Mouse (Mus musculus) intestine, postnatal 0 days (tissue): ENCODE data around the gene Zfp874a. TPM values are rescaled to one million over a fixed set of nuclear protein-coding genes. Genes with fewer than 3 reads are reported as not detected.

Experiments
- ATAC-seq: fragments of 200-750 bp; cut with Nextera tagmentation; 2 replicates; pipeline ENCODE4 v1.8.0; 2017; ENCODE audit warnings: mild to moderate bottlenecking, moderate TSS enrichment, moderate library complexity
- H3K27ac ChIP-seq: fragments of 300-500 bp; sonication (generic); 2 replicates; pipeline ENCODE4 v1.5.1; 2014; ENCODE audit warnings: mild to moderate bottlenecking, low read depth, low read length, moderate library complexity
- H3K27me3 ChIP-seq: fragments of 300-500 bp; sonication (generic); replicated peaks from 2 replicates; pipeline ENCODE4 v1.6.1; 2014; ENCODE audit warnings: low read length, mixed read lengths; ENCODE audit not compliant: control insufficient read depth, insufficient read depth
- H3K36me3 ChIP-seq: fragments of 300-500 bp; sonication (generic); 2 replicates; pipeline ENCODE4 v1.6.1; 2014; ENCODE audit warnings: mild to moderate bottlenecking, moderate library complexity; ENCODE audit not compliant: control insufficient read depth, insufficient read depth
- H3K4me1 ChIP-seq: fragments of 300-500 bp; sonication (generic); replicated peaks from 2 replicates; pipeline ENCODE4 v1.6.1; 2014; ENCODE audit warnings: antibody characterized with exemption, low read length, mixed read lengths; ENCODE audit not compliant: control insufficient read depth, insufficient read depth
- H3K4me2 ChIP-seq: fragments of 300-500 bp; sonication (generic); replicated peaks from 2 replicates; pipeline ENCODE4 v1.6.1; 2014; ENCODE audit warnings: low read depth, mild to moderate bottlenecking, moderate library complexity
- H3K4me3 ChIP-seq: fragments of 300-500 bp; sonication (generic); 2 replicates; pipeline ENCODE4 v1.5.1; 2014; ENCODE audit warnings: low read depth, low read length
- H3K9ac ChIP-seq: fragments of 300-500 bp; sonication (generic); 2 replicates; pipeline ENCODE4 v1.6.1; 2014; ENCODE audit warnings: mild to moderate bottlenecking, low read depth, low read length
- H3K9me3 ChIP-seq: fragments of 300-500 bp; sonication (generic); 2 replicates; pipeline ENCODE4 v1.6.1; 2016; ENCODE audit warnings: mixed run types; ENCODE audit not compliant: control insufficient read depth
- CTCF ChIP-seq: sonication (generic); IDR thresholded peaks from 2 replicates; pipeline ENCODE4 v1.5.1; 2016; ENCODE audit warnings: low read depth, mild to moderate bottlenecking, control low read depth, antibody characterized with exemption, moderate library complexity
- WGBS: fragments of 180-500 bp; shearing (Covaris S2); extraction: QIAGEN DNeasy Blood & Tissue Kit; methylation state at CpG from one replicate; pipeline ENCODE4 v1.1.7; 2014; 5-methylcytosine and 5-hydroxymethylcytosine counted together
- polyA plus RNA-seq: library from polyadenylated mRNA; unstranded; fragments of >200 nt; fragmentation: Nextera tagmentation; extraction: Ambion mirVana; gene quantifications from 2 replicates; pipeline ENCODE4 v1.2.1, GENCODE M21; 2015

Zfp874a gene
- polyA plus RNA-seq = 3.0 and 3.2 TPM in 2 replicates

DNA sequence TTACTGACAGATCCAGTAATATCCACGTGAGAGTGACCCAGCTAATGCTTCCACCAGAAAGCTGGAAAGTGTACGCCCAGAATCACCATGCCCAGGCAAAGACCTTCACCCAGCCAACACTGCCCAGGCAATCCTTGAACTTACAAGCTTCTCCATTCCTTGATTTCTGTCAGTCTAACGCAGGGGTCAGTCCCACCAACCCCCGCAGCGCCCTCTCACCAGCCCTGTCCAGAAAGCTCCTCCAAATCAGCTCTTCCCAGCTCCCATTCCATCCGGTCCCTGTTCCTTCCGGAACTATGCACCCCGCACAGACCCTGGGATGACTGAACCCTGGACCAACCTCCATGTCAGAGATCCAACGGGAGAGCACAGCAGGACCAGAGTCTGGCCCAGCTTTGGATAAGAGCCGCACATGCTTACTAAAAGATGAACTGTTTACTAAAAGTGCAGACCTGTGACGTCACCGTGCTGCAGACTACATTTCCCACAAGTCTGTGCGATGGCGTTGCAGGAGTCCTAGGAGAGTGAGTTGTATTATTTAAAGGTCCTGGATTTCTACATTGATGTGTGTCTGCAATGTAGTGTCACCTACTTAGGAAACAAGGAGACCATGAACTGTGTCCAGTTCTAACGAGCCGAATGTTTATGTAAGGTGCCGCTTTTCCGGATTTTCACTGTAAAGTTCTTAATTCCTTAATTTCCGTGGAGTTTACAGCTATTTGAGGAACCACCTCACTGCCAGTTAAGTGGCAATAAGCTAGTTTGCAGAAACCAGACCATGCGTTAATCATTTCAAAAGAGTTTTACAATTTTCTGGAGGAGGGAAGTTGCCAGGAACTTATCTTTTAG, at the start of gene Zfp874a:
Gene Zfp874a, minus strand, starts transcription at position 453 of the 849 bp plus-strand sequence.
- Histone ChIP-seq H3K36me3 (peaks cover 3% of the 10 kb centered on the region; the same call in 1 of the 2 replicates), H3K4me1 (no peaks in the 10 kb centered on the region), H3K27ac (no peak within 1 kb of the TSS; the same call in 1 of the 2 replicates), H3K4me2 (peak within 1 kb of the TSS; percentile 75), H3K9ac (peak within 1 kb of the TSS; percentile 67), H3K4me3 (peak within 1 kb of the TSS; percentile 63), H3K27me3 (no peaks in the 10 kb centered on the region), H3K9me3 (no peaks in the 10 kb centered on the region)
- under 1% methylated on average over 20 of the region's 20 CpGs for WGBS
- peak; percentile 96 for ATAC-seq
- no peak for TF ChIP-seq CTCF

DNA sequence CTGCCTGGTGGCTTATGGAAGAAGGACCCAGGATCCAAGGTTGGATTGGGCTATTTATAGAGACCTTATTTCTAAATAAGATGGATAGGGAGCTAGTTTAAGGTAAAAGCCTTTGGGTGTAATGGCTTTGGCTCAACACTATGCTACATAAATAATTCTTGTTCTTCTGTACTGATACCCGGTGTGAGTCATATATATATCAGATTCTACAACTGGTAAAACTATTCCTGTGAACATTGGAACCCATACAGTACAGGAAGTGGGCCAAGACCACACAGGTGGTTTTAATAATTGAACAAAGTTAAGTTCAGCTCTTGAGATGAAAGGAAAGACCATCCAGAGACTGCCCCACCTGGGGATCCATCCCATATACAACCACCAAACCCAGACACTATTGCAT, 49.5 kb upstream of the Zfp874a start:
- Histone ChIP-seq H3K9me3 (no peaks in the 10 kb centered on the region), H3K4me1 (no peaks in the 10 kb centered on the region), H3K9ac (no peak overlapping the region), H3K27me3 (no peaks in the 10 kb centered on the region), H3K4me3 (no peak overlapping the region), H3K36me3 (no peaks in the 10 kb centered on the region), H3K27ac (no peak overlapping the region), H3K4me2 (no peak overlapping the region; the same call in 1 of the 2 replicates)
- TF ChIP-seq CTCF = no peak
- WGBS = 80% methylated on average over 1 of the region's 1 CpGs
- ATAC-seq = no peak

DNA sequence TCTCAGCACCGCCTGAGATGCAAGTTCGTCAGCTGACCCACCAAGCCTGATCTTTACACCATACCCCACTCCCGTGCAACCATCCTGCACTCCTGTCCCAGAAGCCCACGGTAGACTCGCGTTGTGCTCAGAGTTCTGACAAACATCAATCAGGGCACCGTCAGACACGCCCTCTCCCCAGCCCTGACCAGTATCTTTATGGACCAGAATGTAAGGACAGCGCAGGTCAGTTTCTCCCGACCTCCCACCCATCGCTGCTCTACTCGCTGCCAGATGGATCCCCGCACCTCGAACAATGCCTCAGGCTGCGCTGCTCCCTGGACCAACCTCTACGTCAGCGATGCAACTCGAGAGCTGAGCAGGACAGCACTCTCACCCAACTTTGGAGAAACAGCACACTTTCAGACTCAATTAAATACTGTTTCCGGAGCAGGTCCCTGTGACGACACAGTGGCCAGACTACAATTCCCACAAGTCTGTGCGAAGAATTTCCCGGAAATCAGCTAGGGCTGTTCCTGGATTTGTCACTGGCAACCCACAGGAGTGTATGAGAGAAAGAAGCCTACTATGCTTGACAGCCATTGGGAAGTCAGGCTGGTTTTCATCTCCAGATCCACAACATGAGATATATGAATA, 48.8 kb upstream of the Zfp874a start, which contains the start of gene Zfp58:
Gene Zfp58, minus strand, starts transcription at position 472 of the 636 bp plus-strand sequence.
- H3K9ac ChIP-seq = peak within 1 kb of the TSS; percentile 41
- no peak within 1 kb of the TSS for H3K27ac ChIP-seq
- H3K27me3 ChIP-seq = no peaks in the 10 kb centered on the region
- no peak for TF ChIP-seq CTCF
- peak; percentile 95 for ATAC-seq
- 1% methylated on average over 22 of the region's 22 CpGs for WGBS
- no peaks in the 10 kb centered on the region for H3K4me1 ChIP-seq
- H3K36me3 ChIP-seq = no peaks in the 10 kb centered on the region
- peak within 1 kb of the TSS; percentile 72 for H3K4me2 ChIP-seq
- H3K4me3 ChIP-seq = peak within 1 kb of the TSS; percentile 59
- no peaks in the 10 kb centered on the region for H3K9me3 ChIP-seq

DNA sequence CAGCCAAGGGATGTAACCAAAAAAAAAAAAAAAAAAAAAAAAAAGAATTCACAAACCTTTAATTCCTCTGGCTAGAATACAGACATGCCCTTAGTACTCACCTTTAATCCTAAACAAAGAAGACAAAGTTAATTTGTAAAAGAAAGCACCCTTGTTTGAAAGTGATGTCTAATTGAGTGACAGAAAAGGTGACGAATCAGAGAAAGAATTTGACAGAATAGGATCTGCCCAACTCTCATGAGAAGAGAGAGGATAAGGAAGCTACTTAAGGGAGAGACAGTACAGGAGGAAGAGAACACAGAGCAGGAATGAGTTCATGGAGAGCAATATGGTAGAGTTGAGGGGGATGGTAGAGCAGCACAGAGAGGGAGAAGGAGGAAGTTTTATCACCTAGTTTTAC, 44.2 kb upstream of the Zfp874a start:
- 97% methylated on average over 1 of the region's 1 CpGs for WGBS
- H3K36me3 ChIP-seq = peaks cover 29% of the 10 kb centered on the region

DNA sequence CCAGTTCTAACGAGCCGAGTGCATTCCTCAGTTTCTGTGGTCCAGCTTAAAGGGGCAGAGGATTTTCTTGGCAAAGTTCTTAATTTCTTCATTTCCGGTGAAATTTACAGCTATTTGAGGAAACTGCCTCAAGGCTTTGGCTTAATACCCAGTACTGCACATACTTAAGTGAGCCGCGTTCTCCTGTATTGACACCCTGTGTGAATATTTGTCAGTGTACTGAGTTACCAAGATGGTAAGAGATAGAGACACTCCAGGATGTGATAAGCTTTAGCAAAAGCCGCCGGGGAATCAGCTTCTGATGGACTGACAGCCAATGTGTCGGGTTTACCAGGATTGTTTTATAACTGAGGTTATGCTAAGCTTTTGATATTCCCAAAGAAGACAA, 33.0 kb upstream of the Zfp874a start:
- Histone ChIP-seq H3K4me1 (no peaks in the 10 kb centered on the region), H3K27me3 (no peaks in the 10 kb centered on the region), H3K9ac (peak overlapping the region; percentile 59), H3K4me2 (peak overlapping the region; percentile 65), H3K4me3 (peak overlapping the region; percentile 60), H3K9me3 (no peaks in the 10 kb centered on the region), H3K36me3 (no peaks in the 10 kb centered on the region), H3K27ac (no peak overlapping the region)
- WGBS = 26% methylated on average over 8 of the region's 8 CpGs
- 0 out of 2 replicates have a peak, but pooled peaks have one; percentile 23 for ATAC-seq
- no peak for TF ChIP-seq CTCF

More for the DNA sequence above, 44.2 kb upstream of the Zfp874a start:
- Histone ChIP-seq H3K4me1 (no peaks in the 10 kb centered on the region), H3K9me3 (peaks cover 11% of the 10 kb centered on the region; the same call in 1 of the 2 replicates), H3K9ac (no peak overlapping the region), H3K27ac (no peak overlapping the region), H3K4me3 (no peak overlapping the region), H3K4me2 (no peak overlapping the region), H3K27me3 (no peaks in the 10 kb centered on the region)
- no peak for TF ChIP-seq CTCF
- no peak for ATAC-seq
